Mouse (Mus musculus) embryonic facial prominence, embryonic 11.5 days (tissue): Measurements from ENCODE around the gene Prune2. TPM values are rescaled to one million over a fixed set of nuclear protein-coding genes. Genes with fewer than 3 reads are reported as not detected.

Experiments used
- ATAC-seq: fragments of 200-750 bp; cut with Nextera tagmentation; replicated peaks from 2 replicates; pipeline ENCODE4 v1.8.0; 2017; ENCODE audit warnings: low read depth; ENCODE audit not compliant: insufficient number of reproducible peaks, low FRiP score, low TSS enrichment
- DNase-seq: peaks from one replicate; pipeline ENCODE4 v3.0.0-alpha.2; 2015; ENCODE audit warnings: low spot score
- H3K27ac ChIP-seq: fragments of 300-500 bp; sonication (generic); replicated peaks from 2 replicates; pipeline ENCODE4 v1.5.1; 2014; ENCODE audit warnings: mild to moderate bottlenecking, low read depth, low read length, control low read depth
- H3K27me3 ChIP-seq: fragments of 300-500 bp; sonication (generic); 2 replicates; pipeline ENCODE4 v1.6.1; 2014; ENCODE audit warnings: mild to moderate bottlenecking, low read length, moderate library complexity, mixed read lengths; ENCODE audit not compliant: control insufficient read depth, insufficient read depth
- H3K36me3 ChIP-seq: fragments of 300-500 bp; sonication (generic); replicated peaks from 2 replicates; pipeline ENCODE4 v1.6.1; 2014; ENCODE audit warnings: low read depth, mild to moderate bottlenecking, low read length, moderate library complexity, mixed read lengths; ENCODE audit not compliant: control insufficient read depth, insufficient read depth
- H3K4me1 ChIP-seq: fragments of 300-500 bp; sonication (generic); 2 replicates; pipeline ENCODE4 v1.6.1; 2014; ENCODE audit warnings: low read length, mixed read lengths; ENCODE audit not compliant: control insufficient read depth, insufficient read depth
- H3K4me2 ChIP-seq: fragments of 300-500 bp; sonication (generic); 2 replicates; pipeline ENCODE4 v1.6.1; 2014; ENCODE audit warnings: low read depth, mild to moderate bottlenecking, control low read depth, low read length, moderate library complexity
- H3K4me3 ChIP-seq: fragments of 300-500 bp; sonication (generic); 2 replicates; pipeline ENCODE4 v1.5.1; 2014; ENCODE audit warnings: low read depth, low read length, control low read depth
- H3K9ac ChIP-seq: fragments of 300-500 bp; sonication (generic); replicated peaks from 2 replicates; pipeline ENCODE4 v1.6.1; 2014; ENCODE audit warnings: mild to moderate bottlenecking, control low read depth, low read length
- H3K9me3 ChIP-seq: fragments of 300-500 bp; sonication (generic); replicated peaks from 2 replicates; pipeline ENCODE4 v1.6.1; 2016; ENCODE audit warnings: mild to moderate bottlenecking, low read length, inconsistent platforms, mixed read lengths; ENCODE audit not compliant: control insufficient read depth
- WGBS: fragments of 180-500 bp; shearing (Covaris S2); extraction: QIAGEN DNeasy Blood & Tissue Kit; methylation state at CpG from one replicate; pipeline ENCODE4 v1.1.7; 2014; 5-methylcytosine and 5-hydroxymethylcytosine counted together
- polyA plus RNA-seq: library from polyadenylated mRNA; unstranded; fragments of >200 nt; fragmentation: Nextera tagmentation; extraction: Ambion mirVana; gene quantifications from 2 replicates; pipeline ENCODE4 v1.2.1, GENCODE M21; 2014

Gene Prune2
- polyA plus RNA-seq, 1 experiment from 2014 or later = 1.5 TPM

GRCm38 (mm10) chr19:17006220-17006907 is 50.4 kb downstream of the Prune2 start:
- H3K4me1 ChIP-seq = no peaks in the 10 kb centered on the region
- no peak overlapping the region for H3K9ac ChIP-seq
- H3K27me3 ChIP-seq = no peaks in the 10 kb centered on the region
- no peak overlapping the region for H3K4me2 ChIP-seq
- 79% methylated on average over 17 of the region's 17 CpGs for WGBS
- H3K4me3 ChIP-seq = no peak overlapping the region
- H3K27ac ChIP-seq = no peak overlapping the region
- DNase-seq (no peak), ATAC-seq (no peak)
- H3K9me3 ChIP-seq = no peaks in the 10 kb centered on the region
- no peaks in the 10 kb centered on the region for H3K36me3 ChIP-seq

GRCm38 (mm10) chr19:17011261-17011995 is 55.5 kb downstream of the Prune2 start:
- no peaks in the 10 kb centered on the region for H3K9me3 ChIP-seq
- H3K9ac ChIP-seq = no peak overlapping the region
- H3K4me3 ChIP-seq = no peak overlapping the region
- ATAC-seq = no peak
- 41% methylated on average over 6 of the region's 6 CpGs for WGBS
- DNase-seq = peak; percentile 23
- no peaks in the 10 kb centered on the region for H3K36me3 ChIP-seq
- no peaks in the 10 kb centered on the region for H3K27me3 ChIP-seq
- no peak overlapping the region for H3K27ac ChIP-seq
- H3K4me2 ChIP-seq = no peak overlapping the region
- no peaks in the 10 kb centered on the region for H3K4me1 ChIP-seq

GRCm38 (mm10) chr19:17013085-17013484 is 57.2 kb downstream of the Prune2 start:
- Histone ChIP-seq H3K4me1 (no peaks in the 10 kb centered on the region), H3K9me3 (no peaks in the 10 kb centered on the region), H3K27ac (no peak overlapping the region), H3K9ac (no peak overlapping the region), H3K27me3 (no peaks in the 10 kb centered on the region), H3K36me3 (no peaks in the 10 kb centered on the region), H3K4me2 (no peak overlapping the region), H3K4me3 (no peak overlapping the region)
- DNase-seq (no peak), ATAC-seq (no peak)
- WGBS = 64% methylated on average over 2 of the region's 2 CpGs

GRCm38 (mm10) chr19:17014337-17015124 is 58.6 kb downstream of the Prune2 start:
- H3K4me2 ChIP-seq = no peak overlapping the region
- no peak for ATAC-seq
- 68% methylated on average over 10 of the region's 10 CpGs for WGBS
- H3K4me3 ChIP-seq = no peak overlapping the region
- DNase-seq = no peak
- H3K4me1 ChIP-seq = no peaks in the 10 kb centered on the region
- no peak overlapping the region for H3K27ac ChIP-seq
- no peaks in the 10 kb centered on the region for H3K9me3 ChIP-seq
- no peaks in the 10 kb centered on the region for H3K36me3 ChIP-seq
- H3K9ac ChIP-seq = no peak overlapping the region
- H3K27me3 ChIP-seq = no peaks in the 10 kb centered on the region

GRCm38 (mm10) chr19:17024748-17025147 is 68.8 kb downstream of the Prune2 start:
- Histone ChIP-seq H3K9me3 (no peaks in the 10 kb centered on the region), H3K27me3 (no peaks in the 10 kb centered on the region), H3K4me3 (no peak overlapping the region), H3K4me1 (no peaks in the 10 kb centered on the region), H3K4me2 (no peak overlapping the region), H3K36me3 (no peaks in the 10 kb centered on the region), H3K9ac (no peak overlapping the region), H3K27ac (no peak overlapping the region)
- ATAC-seq (no peak), DNase-seq (no peak)
- WGBS = 73% methylated on average over 4 of the region's 4 CpGs

- Histone ChIP-seq H3K4me1 (no peaks in the 10 kb centered on the region), H3K9ac (no peak overlapping the region), H3K27ac (no peak overlapping the region), H3K27me3 (no peaks in the 10 kb centered on the region), H3K36me3 (no peaks in the 10 kb centered on the region), H3K4me2 (no peak overlapping the region), H3K4me3 (no peak overlapping the region), H3K9me3 (no peaks in the 10 kb centered on the region)
- ATAC-seq (no peak), DNase-seq (peak; percentile 70)
- WGBS = 6% methylated on average over 3 of the region's 3 CpGs
Measured at GRCm38 (mm10) chr19:17030276-17030675, 74.4 kb downstream of the Prune2 start.

- DNase-seq (no peak), ATAC-seq (no peak)
- Histone ChIP-seq H3K9me3 (no peaks in the 10 kb centered on the region), H3K27ac (no peak overlapping the region), H3K27me3 (no peaks in the 10 kb centered on the region), H3K36me3 (no peaks in the 10 kb centered on the region), H3K9ac (no peak overlapping the region), H3K4me3 (no peak overlapping the region), H3K4me1 (no peaks in the 10 kb centered on the region), H3K4me2 (no peak overlapping the region)
- 79% methylated on average over 3 of the region's 3 CpGs for WGBS
Measured at GRCm38 (mm10) chr19:17032314-17032713, 76.4 kb downstream of the Prune2 start.

GRCm38 (mm10) chr19:17046961-17047360 is 91.0 kb downstream of the Prune2 start:
- Histone ChIP-seq H3K4me3 (no peak overlapping the region), H3K4me2 (no peak overlapping the region), H3K27ac (no peak overlapping the region), H3K4me1 (no peaks in the 10 kb centered on the region), H3K27me3 (no peaks in the 10 kb centered on the region), H3K9ac (no peak overlapping the region), H3K36me3 (no peaks in the 10 kb centered on the region), H3K9me3 (no peaks in the 10 kb centered on the region)
- DNase-seq (no peak), ATAC-seq (no peak)
- 70% methylated on average over 4 of the region's 4 CpGs for WGBS
